Mouse (Mus musculus) cerebellum, adult (tissue): ENCODE measurements around the gene Gm20388.

Experiments used
- ATAC-seq: cut with Nextera tagmentation; 2 replicates; pipeline ENCODE4 v1.9.2; 2017; ENCODE audit warnings: mild to moderate bottlenecking, moderate library complexity, mixed read lengths; ENCODE audit not compliant: insufficient number of reproducible peaks, low FRiP score, low TSS enrichment

Gm20388 gene

DNA sequence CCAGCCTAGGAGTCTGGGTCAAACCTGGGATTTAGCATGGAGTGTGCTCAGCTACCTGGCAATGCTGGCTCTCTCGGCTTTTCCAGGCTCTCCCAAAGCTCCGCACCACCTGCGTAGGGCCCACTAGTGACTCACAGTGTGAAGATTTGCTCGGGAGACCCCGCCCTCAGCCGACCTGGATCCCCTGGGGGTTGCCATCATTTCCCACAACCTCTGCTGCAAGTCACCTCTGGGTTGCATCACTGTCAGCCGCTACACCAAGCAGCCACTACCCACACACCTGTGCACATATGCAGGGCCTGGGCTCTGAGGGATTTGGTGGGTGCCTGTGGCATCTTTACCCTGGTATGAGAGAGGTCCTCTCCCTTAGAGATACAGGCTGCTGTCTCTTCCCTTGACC is 557.0 kb downstream of the Gm20388 start:
- no peak for ATAC-seq

DNA sequence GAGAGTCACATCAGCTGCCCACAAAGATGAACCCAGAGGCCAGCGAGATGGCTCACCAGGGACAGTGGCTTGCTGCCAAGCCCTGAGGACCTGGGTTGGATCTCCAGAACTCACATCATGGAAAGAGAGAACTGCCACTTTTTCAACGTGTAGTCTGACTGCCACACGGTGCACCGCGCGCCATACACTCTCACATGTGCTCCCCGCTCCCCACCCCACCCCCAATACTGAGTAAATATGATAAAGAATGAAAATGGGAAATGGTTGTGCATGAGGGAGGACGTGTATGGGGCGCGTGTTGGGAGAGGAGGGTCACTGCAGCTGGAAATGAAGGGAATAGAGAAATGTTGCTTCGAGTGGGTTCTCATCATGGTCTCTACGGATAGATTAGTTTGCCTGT is 559.5 kb downstream of the Gm20388 start:
- no peak for ATAC-seq

DNA sequence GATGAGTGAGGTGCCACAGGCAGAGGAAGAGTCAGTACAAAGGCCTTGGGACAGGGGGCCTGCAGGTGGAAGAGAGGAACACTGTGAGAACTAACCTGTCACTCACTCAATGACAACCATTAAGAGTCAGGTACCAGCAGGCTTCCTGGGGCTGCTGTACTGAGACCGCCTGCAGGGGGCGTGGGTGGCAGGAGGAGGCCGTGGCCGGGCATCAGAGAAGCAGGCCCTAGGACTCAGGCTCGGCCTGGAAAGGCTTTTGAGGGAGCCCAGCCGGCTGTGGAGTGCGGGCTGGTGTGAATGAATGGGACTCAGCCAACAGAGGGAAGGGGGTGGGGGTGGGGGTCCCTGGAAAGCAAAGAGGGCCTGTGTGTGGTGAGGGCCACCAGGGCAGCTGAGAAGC is 560.5 kb downstream of the Gm20388 start:
- ATAC-seq = no peak

DNA sequence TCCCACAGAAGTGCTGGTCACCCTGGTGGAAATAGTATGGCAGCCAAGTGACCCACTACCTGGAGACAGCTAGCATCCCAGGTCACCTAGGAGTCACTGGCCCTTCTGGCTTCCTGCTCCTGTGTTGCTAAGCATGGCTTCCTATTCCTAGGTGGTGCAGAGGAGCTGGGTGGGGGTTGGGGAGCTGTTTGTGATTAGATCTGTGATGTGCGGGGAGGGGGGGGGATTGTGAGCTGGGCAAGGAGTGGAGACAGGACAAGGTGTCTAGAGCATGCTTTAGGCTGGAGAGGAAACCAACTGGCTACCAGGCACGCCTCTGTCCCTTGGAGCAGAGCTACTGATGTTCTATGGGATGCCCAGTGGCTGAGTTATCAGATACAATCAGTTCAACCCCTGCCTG is 561.1 kb downstream of the Gm20388 start:
- no peak for ATAC-seq

DNA sequence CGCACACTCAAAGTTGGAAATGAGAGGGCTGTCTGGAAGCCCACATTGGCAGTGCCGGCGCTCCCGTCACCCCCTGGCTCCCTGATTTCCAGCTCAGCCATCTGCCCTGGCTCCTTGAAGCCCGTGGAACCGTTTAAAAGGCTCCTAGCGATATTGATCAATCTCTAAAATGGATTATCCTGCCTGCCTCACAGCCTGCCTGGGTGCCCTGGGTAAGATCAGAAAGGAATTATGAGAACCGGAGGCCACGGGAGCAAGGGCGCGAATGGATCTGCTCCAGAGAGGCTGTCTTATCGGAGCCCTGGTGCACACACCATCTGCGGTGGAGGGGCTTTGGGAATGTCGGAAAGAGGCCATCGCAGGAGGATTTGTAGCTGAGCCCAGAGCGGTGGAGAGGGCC is 561.6 kb downstream of the Gm20388 start:
- ATAC-seq = no peak

DNA sequence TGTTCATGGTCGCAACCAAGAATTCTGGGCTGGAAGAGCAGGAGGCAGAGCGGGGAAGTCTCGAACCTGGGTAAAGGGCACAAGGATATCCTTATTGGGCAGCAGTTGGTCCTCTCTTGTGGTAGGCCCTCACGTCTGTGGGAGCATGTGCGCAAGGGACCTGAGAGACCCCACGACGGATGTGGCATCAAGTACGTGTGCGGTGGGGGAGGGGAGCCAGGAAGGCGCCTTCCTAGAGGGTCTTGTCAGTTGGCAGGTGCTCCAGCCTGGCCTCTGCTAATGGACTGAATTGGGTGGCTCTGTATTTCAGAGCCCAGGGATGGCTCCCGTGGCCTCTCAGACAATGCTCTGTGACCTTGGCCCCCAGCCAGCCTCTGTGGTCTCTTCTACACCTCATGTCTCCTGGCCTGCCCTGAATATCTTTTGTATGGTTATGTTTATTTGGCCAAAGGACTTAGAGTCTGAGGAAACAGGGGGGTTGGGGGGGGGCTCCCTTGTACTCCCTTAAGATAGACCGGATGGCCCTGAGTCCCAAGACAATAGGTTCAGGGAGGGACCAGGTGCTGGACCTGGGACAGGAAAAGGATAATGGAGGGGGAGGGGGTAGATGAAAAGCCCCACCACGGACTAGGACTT is 563.2 kb downstream of the Gm20388 start:
- ATAC-seq = no peak

DNA sequence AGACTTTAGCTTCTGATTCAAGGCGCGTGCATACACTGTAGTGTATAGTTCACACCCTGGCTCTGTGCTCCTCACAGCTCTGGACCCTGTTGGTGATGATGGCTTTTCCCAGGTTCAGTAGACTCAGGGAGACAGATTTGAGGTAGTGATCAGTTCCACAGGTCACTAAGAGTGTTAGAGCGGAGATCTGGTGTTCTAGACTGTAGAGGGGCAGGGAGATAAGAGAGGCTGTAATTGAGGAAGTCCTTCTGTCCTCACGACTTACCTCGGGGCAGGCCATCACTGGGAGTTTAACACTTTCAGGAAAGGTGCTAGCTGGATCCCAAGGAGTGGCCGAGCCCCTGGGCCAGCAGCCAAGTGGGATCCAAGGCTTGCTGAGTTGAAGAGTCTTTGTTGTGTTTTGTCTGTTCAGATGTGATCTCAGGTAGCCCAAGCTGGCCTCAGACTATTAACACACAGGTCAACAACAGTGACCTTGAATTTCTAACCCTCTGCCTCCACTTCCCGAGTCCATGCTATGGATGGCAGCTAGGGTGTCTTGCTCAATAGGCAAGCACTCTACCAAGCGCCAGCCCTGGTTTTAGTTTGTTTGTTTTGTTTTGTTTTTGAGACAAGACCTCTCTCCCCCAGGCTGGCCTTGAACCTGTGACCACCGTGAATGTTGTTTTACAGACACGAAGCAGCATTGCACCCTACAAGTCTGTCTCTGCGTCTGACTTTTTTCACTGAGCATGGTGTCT is 564.0 kb downstream of the Gm20388 start:
- no peak for ATAC-seq

DNA sequence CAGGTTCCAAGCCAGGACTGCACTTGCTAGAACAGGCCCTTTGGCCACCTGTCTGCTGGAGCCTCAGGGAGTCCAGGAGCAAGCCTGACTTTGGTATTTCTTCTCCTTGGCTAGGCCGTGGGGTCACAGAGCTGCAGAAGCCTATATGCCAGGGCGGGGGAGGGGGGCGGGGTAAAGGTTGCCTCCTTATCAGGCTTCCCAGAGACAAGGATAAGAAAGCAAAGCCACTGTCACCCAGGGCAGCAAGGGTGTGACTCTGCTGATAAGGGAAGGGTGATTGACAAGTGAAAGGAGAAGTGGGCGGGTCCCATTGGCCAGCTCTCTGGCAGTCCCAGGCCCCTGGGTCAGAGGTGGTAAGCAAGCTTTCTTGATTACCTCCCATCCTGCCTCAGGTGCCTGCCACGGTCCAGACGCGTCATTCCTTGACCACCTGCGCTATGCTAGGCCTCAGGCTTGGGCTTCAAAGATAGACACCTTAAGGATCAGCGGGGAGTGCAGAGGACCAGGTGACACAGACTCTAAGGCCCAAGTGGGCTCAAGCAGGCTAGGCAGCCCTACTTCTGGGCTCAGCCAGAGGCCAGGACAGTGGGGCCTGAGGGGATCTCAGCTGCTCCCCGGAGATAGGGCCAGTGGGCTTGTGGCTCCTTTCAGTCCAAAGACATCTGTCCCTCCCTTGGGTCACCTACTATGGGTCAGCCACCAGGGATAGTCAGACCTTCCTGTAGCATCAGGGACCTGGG is 565.0 kb downstream of the Gm20388 start:
- ATAC-seq = no peak

DNA sequence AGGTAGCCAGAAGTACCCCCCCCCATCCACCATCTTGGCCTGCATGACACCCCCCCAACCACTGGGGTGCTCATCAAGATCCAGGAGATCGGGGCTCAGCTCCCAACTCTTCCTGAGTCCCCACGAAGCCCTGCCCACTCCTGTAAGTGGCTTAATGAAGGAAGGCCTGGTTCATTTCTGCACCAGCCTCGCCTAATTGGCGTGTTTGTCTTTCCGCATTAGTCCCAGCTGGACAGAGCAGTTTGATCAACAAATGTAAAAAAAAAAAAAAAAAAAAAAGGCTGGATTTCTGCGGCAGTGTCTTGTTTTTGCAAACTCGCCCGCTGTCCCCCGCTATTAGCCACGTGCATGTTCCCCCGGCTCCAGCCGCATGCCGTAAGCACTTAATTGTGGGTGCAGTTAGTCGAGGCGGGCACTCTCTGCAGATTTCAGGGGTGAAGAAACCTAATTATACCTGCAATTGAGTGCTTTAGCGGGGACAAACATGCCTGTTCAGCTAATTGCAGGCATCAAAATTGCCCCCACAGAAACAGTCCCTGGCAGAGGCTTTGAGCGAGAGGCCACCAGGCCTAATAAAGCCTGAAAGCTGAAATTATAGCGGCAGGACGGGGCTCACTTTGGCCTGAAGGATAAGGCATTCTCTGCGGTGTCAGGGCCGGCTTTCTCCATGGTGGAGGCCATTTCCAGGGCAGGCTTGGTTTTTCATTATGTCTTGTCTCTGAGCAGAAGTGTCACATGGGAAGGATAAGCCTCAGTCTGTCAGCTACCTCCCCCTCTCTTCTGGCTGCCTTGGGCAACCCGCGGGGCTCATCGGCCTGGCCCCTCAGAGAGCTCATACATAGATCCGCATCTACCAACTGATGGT is 566.3 kb downstream of the Gm20388 start:
- no peak for ATAC-seq

DNA sequence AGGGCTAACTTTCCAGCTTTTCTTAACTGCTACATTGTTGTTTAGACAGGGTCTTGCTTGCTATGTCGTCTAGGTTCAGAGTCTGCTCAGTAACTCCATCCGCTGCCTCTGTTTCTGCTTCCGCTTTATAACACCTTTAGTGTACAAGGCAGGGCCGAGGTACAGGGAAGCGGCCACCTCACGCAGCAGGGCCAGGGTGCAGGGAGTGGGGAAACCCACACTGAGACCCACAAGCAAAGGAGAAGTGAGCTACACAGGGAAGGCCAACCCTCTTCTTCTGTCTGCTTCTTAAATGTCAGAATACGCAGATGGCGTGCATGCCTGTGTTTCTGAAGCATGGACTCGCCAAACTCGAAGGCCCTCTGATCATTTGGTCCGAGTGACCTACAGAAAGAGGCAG is 568.1 kb downstream of the Gm20388 start:
- no peak for ATAC-seq

DNA sequence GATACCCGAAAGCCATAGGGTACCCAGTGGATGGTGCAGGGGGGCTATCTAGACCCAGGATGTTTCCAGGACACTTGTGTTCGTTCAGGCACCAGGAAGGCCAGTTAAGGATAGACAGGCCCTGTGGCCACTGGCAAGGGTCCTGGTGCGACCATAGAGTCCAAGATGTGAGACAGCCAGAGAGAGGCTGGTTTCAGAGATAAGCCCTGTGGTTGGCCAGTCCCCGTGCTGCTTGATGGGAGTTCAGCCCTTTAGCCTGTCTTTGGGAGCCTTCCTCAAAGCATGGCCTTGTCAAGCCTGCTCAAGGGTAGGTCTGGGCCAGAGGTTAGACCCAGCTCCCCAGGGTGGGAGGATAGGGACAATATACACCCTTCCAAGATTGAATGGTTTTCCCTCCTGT is 569.0 kb downstream of the Gm20388 start:
- ATAC-seq = no peak

DNA sequence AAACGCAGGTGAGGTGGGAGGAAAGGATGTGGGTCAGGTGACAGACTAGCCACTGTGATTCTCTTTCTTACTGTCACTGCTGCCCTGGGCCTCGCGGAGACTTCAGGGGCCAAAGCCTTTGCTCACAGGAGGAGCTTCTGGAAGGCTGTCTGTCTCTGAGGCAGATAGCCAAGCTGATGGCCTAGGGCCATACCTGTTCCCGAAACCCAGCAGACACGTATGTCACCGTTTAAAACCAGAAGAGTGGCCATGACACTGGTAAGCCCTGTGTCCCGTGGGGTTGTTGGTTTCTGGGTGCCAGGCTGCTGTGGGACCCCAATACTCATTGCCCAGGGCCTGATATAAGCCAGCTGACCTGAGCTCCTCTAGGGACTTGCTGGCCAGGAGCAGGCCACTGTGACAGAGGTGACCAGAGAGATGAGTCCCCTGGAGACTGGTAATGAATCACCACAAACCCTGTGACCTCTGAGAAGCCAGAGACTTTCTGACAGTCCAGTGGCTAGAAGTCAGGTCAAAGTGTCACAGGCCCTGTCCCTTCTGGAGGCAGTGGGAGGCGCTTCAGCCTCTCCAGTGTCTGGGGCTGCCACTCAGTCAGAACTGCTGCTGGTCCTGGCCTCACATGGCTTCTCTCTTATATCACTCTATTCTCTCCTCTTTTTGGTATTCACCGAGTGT is 571.5 kb downstream of the Gm20388 start:
- ATAC-seq = no peak

DNA sequence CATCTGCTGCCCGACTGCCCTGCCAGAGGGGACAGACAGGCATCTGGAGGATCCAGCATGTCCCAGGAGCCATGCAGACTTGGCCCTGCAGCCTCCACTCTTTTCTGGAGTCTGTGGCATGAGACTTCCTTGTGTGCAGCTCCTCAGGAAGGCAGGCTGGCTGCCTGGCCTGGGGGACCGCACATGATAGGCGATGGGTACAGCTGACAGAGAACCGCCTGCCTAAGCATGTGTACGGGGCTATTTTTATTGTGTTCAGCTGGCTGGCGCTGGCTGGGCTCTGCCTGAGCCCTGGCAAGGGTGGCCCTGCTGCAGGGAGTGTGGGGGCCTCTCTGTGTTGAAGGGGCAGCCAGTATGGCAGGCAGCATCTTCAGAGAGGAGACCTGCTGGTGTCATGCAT is 573.8 kb downstream of the Gm20388 start:
- no peak for ATAC-seq

DNA sequence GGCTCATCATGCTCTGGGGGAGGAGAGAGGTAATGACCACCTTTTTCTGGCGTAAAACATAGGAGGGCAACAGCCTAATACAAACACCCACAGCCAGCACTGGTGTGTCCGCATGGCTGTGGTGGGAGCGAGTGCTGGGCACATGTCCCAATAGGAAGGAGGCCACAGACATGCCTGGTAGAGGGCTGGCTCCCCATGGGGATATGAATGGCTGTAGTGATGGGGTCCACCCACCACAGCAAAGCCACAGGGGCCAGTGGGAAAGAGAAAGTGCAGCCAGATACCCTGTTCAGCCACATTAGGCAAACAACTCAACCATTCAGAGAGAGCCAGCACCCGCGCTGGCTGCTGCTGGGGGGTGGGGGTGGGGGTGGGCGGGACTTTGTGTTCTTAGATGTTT is 574.5 kb downstream of the Gm20388 start:
- no peak for ATAC-seq

DNA sequence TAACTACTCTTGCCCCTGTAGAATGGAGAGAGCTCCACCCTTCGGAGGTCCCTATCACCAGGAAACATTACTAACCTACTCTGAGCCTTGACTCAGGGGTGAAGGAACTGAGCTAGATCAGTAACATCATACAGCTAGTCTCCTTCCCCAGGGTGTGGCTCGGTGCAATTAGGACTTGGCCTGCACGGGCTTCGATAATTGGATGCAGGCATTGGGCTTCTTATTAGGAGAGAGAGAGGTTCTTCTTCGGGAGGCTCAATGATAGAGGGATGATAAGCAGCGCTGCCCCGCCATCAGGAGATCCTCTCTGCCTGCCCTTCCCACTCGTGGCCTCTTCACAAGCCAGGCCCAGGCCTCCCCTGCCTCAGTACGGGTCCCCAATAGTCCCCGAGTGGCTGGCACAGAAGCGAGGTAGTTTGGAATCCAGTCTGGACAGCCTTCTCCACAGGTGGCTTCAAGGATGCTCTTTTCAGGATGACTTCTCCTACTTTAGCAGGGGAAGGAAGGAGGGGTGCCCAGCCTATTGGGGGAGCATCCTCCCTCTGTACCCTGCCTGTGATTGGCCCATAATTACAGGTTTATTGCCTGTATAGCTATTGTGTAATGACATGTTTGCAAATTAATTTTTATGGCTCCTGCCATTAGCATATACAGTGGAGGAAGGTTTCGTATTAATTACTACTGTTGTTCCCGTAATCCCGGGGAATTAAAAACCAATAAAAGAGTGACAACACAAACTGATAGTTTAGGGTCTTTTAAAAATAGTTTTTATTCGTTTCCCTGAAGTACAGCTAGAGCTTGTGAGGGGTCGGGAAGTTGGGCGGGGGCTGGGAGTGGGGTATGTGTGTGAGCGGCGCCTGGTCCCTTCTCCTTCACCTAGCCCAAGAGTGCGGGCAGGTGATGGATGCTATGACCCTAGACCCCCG is 575.2 kb downstream of the Gm20388 start:
- ATAC-seq = no peak

DNA sequence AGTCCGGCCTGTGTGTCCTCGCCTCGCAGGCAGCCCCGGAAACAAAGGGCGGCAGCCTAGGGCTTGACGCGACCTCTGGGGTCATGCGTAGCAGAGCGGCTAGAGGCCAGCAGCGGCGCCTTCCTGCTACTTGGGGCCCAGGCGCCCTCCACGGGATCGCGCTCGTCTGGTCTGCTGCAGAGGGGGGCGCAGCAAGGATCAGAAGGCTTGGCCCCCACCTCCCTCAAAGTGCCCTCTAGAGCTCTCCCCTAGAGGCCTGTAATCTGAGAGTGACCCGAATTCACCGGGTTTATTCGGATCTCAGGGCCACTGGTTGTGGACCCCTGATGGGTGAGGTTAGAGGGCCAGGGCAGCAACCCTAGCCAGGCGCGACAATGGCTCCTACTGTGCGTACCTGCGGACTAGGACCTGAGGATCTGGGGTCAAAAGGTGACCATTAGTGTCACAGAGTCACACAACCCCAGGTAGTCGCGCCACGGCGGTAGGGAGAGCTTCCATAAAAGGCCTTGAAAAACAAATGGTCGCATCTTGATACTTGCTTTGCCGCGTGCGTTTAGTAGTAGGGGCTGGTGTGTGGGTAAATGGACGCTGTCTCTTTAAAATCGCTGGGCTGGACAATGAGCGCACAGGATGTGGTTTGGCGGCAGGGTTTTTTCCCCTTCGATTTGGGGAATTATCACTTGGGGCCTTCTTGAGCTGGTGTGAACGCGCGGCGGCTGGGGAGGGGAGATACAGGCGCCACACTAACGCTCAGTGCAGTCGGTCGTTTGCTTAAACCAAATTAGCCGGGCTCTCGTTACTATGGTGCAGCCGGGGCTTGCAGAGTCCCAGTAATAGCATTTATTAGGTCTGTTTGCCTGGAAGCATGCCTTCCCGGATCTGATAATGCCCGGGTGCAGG is 576.1 kb downstream of the Gm20388 start:
- peak; percentile 21; the same call in 1 of the 2 replicates for ATAC-seq

DNA sequence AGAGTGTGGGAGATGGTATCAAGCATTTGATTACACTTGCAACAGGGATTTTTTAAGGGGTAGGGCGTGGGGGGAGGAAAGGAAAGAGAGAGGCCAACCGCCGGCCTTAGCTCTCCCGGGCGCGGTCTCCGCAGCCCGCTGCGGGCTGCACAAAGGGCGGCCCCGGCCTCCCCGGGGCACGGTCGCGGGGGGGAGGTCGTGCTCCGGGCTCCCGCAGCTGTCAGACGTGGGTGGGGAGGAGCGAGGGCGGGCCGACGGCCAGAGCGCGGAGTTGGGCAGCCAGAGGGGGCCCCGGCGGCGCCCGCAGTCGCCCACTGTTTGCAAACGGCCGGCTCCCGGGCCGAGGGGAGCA is 576.7 kb downstream of the Gm20388 start:
- 0 out of 2 replicates have a peak, but pooled peaks have one; percentile 3 for ATAC-seq
